In the genomic region with DNA sequence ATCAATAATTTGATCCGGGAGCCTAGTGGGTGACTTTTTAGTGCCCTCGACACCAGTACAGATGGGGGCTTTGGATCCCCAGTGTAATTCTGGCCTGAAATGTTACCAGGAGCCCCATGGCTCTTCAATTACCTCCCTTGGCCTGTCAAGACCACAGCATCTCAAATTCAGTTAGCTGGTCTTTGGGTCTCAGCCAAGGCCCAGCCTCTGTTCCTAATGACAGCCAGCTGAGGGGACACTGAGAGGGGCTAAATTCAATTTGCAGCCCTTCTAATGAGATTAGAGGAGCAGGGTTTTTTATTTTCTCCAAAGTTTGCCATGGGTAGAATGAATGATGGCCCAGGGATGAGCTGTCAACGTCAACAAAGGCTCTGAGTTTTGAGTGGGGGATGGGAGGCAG, we compare ENCODE assay signal across 28 mouse cellular contexts.
DNase-seq lines count a peak whose midpoint lies in the region; ATAC-seq and TF ChIP-seq lines count a peak whose summit lies in the region.
"Had no signal": no experiment of that assay in that cellular context is flagged by ENCODE, and none has a peak within 500 bp of the region (broad histone marks: within the 10 kb centered on the region; RNA-seq: fewer than 3 reads in every experiment).

No protein-coding gene starts in this region.

- TF ChIP-seq EP300 in heart, adult 2 months (IDR thresholded peaks at IDR 0.05; ENCODE audit: insufficient read depth, low read depth, low read length): no peak

- TF ChIP-seq POLR2A in heart, adult 2 months (IDR thresholded peaks at IDR 0.05; ENCODE audit: insufficient read depth, low read depth, low read length): no peak

- no peaks in the 10 kb centered on the region for H3K79me2 ChIP-seq in heart, adult 2 months (replicated peaks; ENCODE audit: control insufficient read depth, insufficient read depth, low read length)

- intact Hi-C loops in heart, adult 2 months (cut with DNase I): no loop called here

- no peak overlapping the region for H3K27ac ChIP-seq in heart, adult 2 months
- no peak overlapping the region for H3K27ac ChIP-seq in lung, embryonic 14.5 days (ENCODE audit: low read depth)
- H3K27ac ChIP-seq: forebrain, embryonic 10.5 days; heart, embryonic 15.5 days; kidney, embryonic 15.5 days; left cerebral cortex, adult 2 months; limb, embryonic 10.5 days; liver, embryonic 15.5 days; macrophage; neural tube, embryonic 12.5 days; stomach, embryonic 15.5 days had no signal

- no peak overlapping the region for H3K4me2 ChIP-seq in lung, embryonic 14.5 days
- H3K4me2 ChIP-seq: heart, embryonic 15.5 days; kidney, embryonic 15.5 days; liver, embryonic 15.5 days; neural tube, embryonic 12.5 days; stomach, embryonic 15.5 days had no signal

- no peaks in the 10 kb centered on the region for H3K9me3 ChIP-seq in lung, embryonic 14.5 days (ENCODE audit: low read depth, low read length)
- H3K9me3 ChIP-seq: forebrain, embryonic 10.5 days; heart, embryonic 15.5 days; kidney, embryonic 15.5 days; limb, embryonic 10.5 days; liver, embryonic 15.5 days; neural tube, embryonic 12.5 days; stomach, embryonic 15.5 days had no signal

- no peak overlapping the region for H3K9ac ChIP-seq in heart, adult 2 months (ENCODE audit: low read depth, low read length)
- no peak overlapping the region for H3K9ac ChIP-seq in lung, embryonic 14.5 days
- H3K9ac ChIP-seq: heart, embryonic 15.5 days; kidney, embryonic 15.5 days; liver, embryonic 15.5 days; neural tube, embryonic 12.5 days; stomach, embryonic 15.5 days had no signal

- no peaks in the 10 kb centered on the region for H3K27me3 ChIP-seq in heart, adult 2 months (ENCODE audit: control insufficient read depth, insufficient read depth, low read length)
- no peaks in the 10 kb centered on the region for H3K27me3 ChIP-seq in lung, embryonic 14.5 days (ENCODE audit: insufficient read depth, low read length)
- H3K27me3 ChIP-seq: heart, embryonic 15.5 days; kidney, embryonic 15.5 days; liver, embryonic 15.5 days; neural tube, embryonic 12.5 days; stomach, embryonic 15.5 days had no signal

- TF ChIP-seq CTCF in heart, adult 2 months (IDR thresholded peaks at IDR 0.05): no peak
- no peak for TF ChIP-seq CTCF in lung, embryonic 14.5 days (IDR thresholded peaks at IDR 0.05; ENCODE audit: low read depth)

- DNase-seq in adrenal gland, adult 2 months: peak; percentile 7
- DNase-seq in adrenal gland, adult 8-10 months: no peak
- peak; percentile 68 for DNase-seq in heart, adult 11 months
- DNase-seq in heart, adult 2 months: no peak
- peak; percentile 41 for DNase-seq in lung, embryonic 14.5 days
- no peak for DNase-seq in lung, adult 18-20 months
- DNase-seq in MN1 (ENCODE audit: low spot score): peak; percentile 76
- no peak for DNase-seq in ovary, postnatal 36 days (ENCODE audit: low spot score)
- DNase-seq: adrenal gland, postnatal 10 days; cerebellum, postnatal 25 days; gastrocnemius, postnatal 36 days; heart, postnatal 36 days; kidney, adult 11 months; liver; right cerebral cortex, adult 18-20 months; right cerebral cortex, postnatal 4 days; thymus, adult 18-20 months; thymus, postnatal 36 days had no signal

- H3K4me3 ChIP-seq in heart, adult 2 months: no peak overlapping the region
- no peak overlapping the region for H3K4me3 ChIP-seq in lung, embryonic 14.5 days (ENCODE audit: low read depth, low read length)
- H3K4me3 ChIP-seq: forebrain, embryonic 10.5 days; heart, embryonic 15.5 days; kidney, embryonic 15.5 days; left cerebral cortex, adult 2 months; limb, embryonic 10.5 days; liver, embryonic 15.5 days; neural tube, embryonic 12.5 days; stomach, embryonic 15.5 days had no signal

- no peaks in the 10 kb centered on the region for H3K4me1 ChIP-seq in heart, adult 2 months (ENCODE audit: control insufficient read depth, insufficient read depth, low read length)
- H3K4me1 ChIP-seq in lung, embryonic 14.5 days (ENCODE audit: insufficient read depth): 0 out of 2 replicates have a peak, but pooled peaks cover 3% of the 10 kb centered on the region
- H3K4me1 ChIP-seq: kidney, embryonic 15.5 days; limb, embryonic 10.5 days; liver, embryonic 15.5 days; neural tube, embryonic 12.5 days; stomach, embryonic 15.5 days had no signal

- 61% methylated on average over 3 of the region's 3 CpGs for WGBS in heart, adult 2 months
- WGBS in lung, embryonic 14.5 days: 43% methylated on average over 3 of the region's 3 CpGs

- H3K36me3 ChIP-seq in heart, adult 2 months (ENCODE audit: control insufficient read depth, insufficient read depth, low read length): no peaks in the 10 kb centered on the region
- no peaks in the 10 kb centered on the region for H3K36me3 ChIP-seq in lung, embryonic 14.5 days (ENCODE audit: insufficient read depth)
- H3K36me3 ChIP-seq: forebrain, embryonic 10.5 days; heart, embryonic 15.5 days; kidney, embryonic 15.5 days; limb, embryonic 10.5 days; liver, embryonic 15.5 days; neural tube, embryonic 12.5 days; stomach, embryonic 15.5 days had no signal

- no peak for ATAC-seq in lung, embryonic 14.5 days (ENCODE audit: insufficient read depth)
- ATAC-seq: lung, postnatal 0 days had no signal

Comparison
In these comparisons a context has a peak if more than half of its experiments do, and no peak if none do; other contexts are left out.
1. DNase-seq: peak in adrenal gland, adult 2 months (single experiment), heart, adult 11 months (single experiment), lung, embryonic 14.5 days (single experiment) and MN1 (single experiment); none in adrenal gland, adult 8-10 months (single experiment), heart, adult 2 months (0 of 2), lung, adult 18-20 months (0 of 2) and ovary, postnatal 36 days (single experiment).